Mouse (Mus musculus) heart, embryonic 15.5 days (tissue): ENCODE data around the gene Luc7l2. TPM values are rescaled to one million over a fixed set of nuclear protein-coding genes. Genes with fewer than 3 reads are reported as not detected.

Experiments used
- ATAC-seq: fragments of 200-750 bp; cut with Nextera tagmentation; replicated peaks from 2 replicates; pipeline ENCODE4 v1.8.0; 2017; ENCODE audit warnings: low read depth, moderate TSS enrichment; ENCODE audit not compliant: insufficient number of reproducible peaks, insufficient read depth, low FRiP score
- H3K27ac ChIP-seq: fragments of 300-500 bp; sonication (generic); 2 replicates; pipeline ENCODE4 v1.5.1; 2015; ENCODE audit warnings: mild to moderate bottlenecking, inconsistent platforms
- H3K27me3 ChIP-seq: fragments of 300-500 bp; sonication (generic); 2 replicates; pipeline ENCODE4 v1.6.1; 2015; ENCODE audit warnings: inconsistent platforms
- H3K36me3 ChIP-seq: fragments of 300-500 bp; sonication (generic); 2 replicates; pipeline ENCODE4 v1.6.1; 2015; ENCODE audit warnings: mild to moderate bottlenecking, inconsistent platforms
- H3K4me1 ChIP-seq: fragments of 300-500 bp; sonication (generic); replicated peaks from 2 replicates; pipeline ENCODE4 v1.6.1; 2015; ENCODE audit warnings: inconsistent platforms
- H3K4me2 ChIP-seq: fragments of 300-500 bp; sonication (generic); 2 replicates; pipeline ENCODE4 v1.6.1; 2015; ENCODE audit warnings: inconsistent platforms, mild to moderate bottlenecking, moderate library complexity
- H3K4me3 ChIP-seq: fragments of 300-500 bp; sonication (generic); 2 replicates; pipeline ENCODE4 v1.5.1; 2015; ENCODE audit warnings: mild to moderate bottlenecking, inconsistent platforms
- H3K9ac ChIP-seq: fragments of 300-500 bp; sonication (generic); 2 replicates; pipeline ENCODE4 v1.6.1; 2015; ENCODE audit warnings: mild to moderate bottlenecking, inconsistent platforms
- H3K9me3 ChIP-seq: fragments of 300-500 bp; sonication (generic); replicated peaks from 2 replicates; pipeline ENCODE4 v1.6.1; 2016; ENCODE audit warnings: inconsistent platforms
- WGBS: fragments of 180-500 bp; shearing (Covaris S2); methylation state at CpG from one replicate; pipeline ENCODE4 v1.1.7; 2015; ENCODE audit warnings: mixed read lengths; 5-methylcytosine and 5-hydroxymethylcytosine counted together
- polyA plus RNA-seq: library from polyadenylated mRNA; unstranded; fragments of >200 nt; fragmentation: Nextera tagmentation; extraction: Ambion mirVana; gene quantifications from 2 replicates; pipeline ENCODE4 v1.2.1, GENCODE M21; 2015

The Luc7l2 gene
- polyA plus RNA-seq, 1 experiment from 2014 or later: 29.9 TPM

DNA sequence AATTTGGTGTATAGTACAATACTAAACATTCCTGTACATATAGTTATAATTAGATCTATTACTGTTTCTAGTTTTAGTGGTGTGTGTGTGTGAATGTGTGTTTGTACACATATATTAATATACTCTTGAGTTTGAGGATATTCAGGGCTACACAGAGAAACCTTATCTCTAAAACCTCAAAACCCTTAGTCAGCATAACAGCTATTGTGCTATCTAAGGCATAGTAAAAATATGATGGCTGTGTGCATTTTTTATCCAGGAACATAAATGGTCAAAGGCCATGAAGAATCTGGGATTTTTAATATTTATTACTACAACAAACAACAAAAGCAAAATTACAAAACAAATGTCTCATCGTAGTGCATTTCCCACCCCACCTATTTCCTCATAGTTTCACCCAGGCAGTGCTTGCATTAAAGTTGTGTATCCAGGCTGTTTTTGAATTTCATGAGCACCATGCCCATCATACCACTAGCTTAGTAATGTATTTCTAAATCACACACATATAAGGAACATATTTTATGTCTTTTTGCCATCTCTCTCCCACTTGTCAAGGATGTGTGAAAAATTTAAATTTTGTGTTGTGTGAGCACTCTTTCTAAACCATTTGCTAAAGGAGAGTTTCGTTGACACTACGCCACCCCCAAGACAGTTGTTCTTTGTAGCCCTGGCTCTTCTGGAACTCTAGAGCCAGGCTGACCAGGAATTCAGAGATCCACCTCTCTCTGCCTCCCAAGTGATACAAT, 29.2 kb downstream of the Luc7l2 start:
- no peak for ATAC-seq
- Histone ChIP-seq H3K9me3 (no peaks in the 10 kb centered on the region), H3K4me1 (0 out of 2 replicates have a peak, but pooled peaks cover 2% of the 10 kb centered on the region), H3K4me3 (no peak overlapping the region), H3K27me3 (no peaks in the 10 kb centered on the region), H3K4me2 (no peak overlapping the region), H3K36me3 (peaks cover 38% of the 10 kb centered on the region), H3K9ac (no peak overlapping the region), H3K27ac (no peak overlapping the region)
- WGBS: 96% methylated on average over 3 of the region's 3 CpGs

DNA sequence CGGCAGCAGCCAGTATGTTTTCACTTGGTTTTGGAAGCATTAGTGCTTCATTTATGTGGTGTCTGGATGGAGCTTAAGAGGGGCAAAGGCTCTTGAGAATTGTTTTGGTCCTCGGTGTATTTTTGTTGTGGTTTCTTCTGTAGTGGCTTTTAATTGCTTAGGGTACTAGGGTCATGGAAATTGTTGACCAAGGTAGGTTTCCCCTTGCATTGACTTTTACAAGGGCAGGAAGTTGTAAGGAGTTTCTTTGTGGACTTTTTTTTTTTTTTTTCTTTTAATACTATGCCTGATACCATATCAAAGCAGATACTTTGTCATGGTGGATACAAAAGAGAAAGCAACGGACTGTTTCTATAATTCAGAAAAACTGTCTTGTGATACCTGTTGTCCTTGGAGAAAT, 30.6 kb downstream of the Luc7l2 start:
- peaks cover 49% of the 10 kb centered on the region for H3K36me3 ChIP-seq
- H3K9ac ChIP-seq: no peak overlapping the region
- ATAC-seq: no peak
- H3K27me3 ChIP-seq: no peaks in the 10 kb centered on the region
- H3K4me3 ChIP-seq: no peak overlapping the region
- H3K4me2 ChIP-seq: no peak overlapping the region
- H3K27ac ChIP-seq: no peak overlapping the region
- WGBS: 84% methylated on average over 3 of the region's 3 CpGs
- no peaks in the 10 kb centered on the region for H3K9me3 ChIP-seq
- H3K4me1 ChIP-seq: no peaks in the 10 kb centered on the region

DNA sequence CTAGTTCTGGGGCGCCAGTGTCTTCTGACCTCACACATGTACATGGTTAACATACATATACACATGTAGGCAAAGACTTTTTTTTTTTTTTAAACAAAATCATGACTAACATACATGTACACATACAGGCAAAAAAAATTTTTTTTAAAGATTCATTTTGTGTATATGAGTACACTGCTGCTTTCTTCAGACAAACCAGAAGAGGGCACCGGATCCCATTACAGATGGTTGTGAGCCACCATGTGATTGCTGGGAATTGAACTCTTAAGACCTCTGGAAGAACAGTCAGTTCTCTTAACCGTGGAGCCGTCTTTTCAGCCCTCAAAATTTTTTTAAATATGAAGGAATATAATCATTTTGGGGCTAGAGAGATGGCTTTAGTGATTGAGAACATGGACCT, 46.3 kb downstream of the Luc7l2 start:
- H3K4me2 ChIP-seq: no peak overlapping the region
- ATAC-seq: no peak
- H3K27ac ChIP-seq: no peak overlapping the region
- H3K4me1 ChIP-seq: no peaks in the 10 kb centered on the region
- H3K9ac ChIP-seq: no peak overlapping the region
- 94% methylated on average over 4 of the region's 4 CpGs for WGBS
- no peak overlapping the region for H3K4me3 ChIP-seq
- H3K36me3 ChIP-seq: peaks cover 63% of the 10 kb centered on the region
- no peaks in the 10 kb centered on the region for H3K9me3 ChIP-seq
- H3K27me3 ChIP-seq: no peaks in the 10 kb centered on the region

DNA sequence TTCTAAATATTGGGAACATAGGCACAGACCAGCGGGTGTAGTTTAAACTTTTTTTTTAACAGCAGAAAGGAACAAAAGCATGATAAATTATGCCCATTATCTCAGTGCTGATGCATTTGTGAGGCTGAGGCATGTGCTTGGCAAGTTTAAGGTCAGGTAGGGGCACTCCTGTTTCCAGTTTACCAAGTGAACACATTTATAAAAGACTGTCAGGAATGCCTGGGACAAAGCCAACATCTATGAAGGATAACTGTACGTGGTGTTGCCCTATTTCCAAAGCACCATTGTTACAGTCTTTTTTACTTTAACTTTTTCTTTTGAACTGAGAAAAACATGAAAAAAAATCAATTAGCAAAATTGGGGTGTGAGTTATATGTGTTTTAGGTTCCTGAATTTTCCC, 58.8 kb downstream of the Luc7l2 start:
- Histone ChIP-seq H3K4me3 (no peak overlapping the region), H3K27ac (no peak overlapping the region), H3K4me1 (peaks cover 6% of the 10 kb centered on the region; the same call in 1 of the 2 replicates), H3K4me2 (no peak overlapping the region), H3K9ac (no peak overlapping the region), H3K9me3 (no peaks in the 10 kb centered on the region), H3K27me3 (no peaks in the 10 kb centered on the region), H3K36me3 (peaks cover 44% of the 10 kb centered on the region)
- WGBS: 55% methylated on average over 2 of the region's 2 CpGs
- ATAC-seq: no peak

DNA sequence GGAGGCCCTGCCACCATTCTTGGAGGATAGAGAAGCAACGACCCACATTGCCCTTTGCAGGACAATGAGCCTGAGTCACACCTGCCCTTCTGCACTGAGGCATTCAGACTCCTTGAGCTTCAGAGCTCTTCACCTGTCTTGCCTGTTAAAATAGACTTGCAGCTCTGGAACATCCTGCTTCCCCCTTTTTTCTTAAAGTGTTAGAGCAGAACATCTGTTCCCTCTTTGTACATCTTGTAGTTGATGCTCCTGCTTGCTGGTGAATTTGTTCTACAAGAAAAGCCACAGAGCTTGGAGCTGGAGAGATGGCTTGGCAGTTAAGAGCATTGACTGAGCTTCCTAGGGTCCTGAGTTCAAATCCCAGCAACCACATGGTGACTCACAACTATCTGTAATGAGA, 71.3 kb downstream of the Luc7l2 start:
- no peak overlapping the region for H3K9ac ChIP-seq
- no peak overlapping the region for H3K4me3 ChIP-seq
- 0 out of 2 replicates have a peak, but pooled peaks cover 3% of the 10 kb centered on the region for H3K9me3 ChIP-seq
- H3K4me1 ChIP-seq: peaks cover 22% of the 10 kb centered on the region
- H3K27me3 ChIP-seq: no peaks in the 10 kb centered on the region
- H3K4me2 ChIP-seq: no peak overlapping the region
- WGBS: 90% methylated on average over 1 of the region's 1 CpGs
- no peak overlapping the region for H3K27ac ChIP-seq
- H3K36me3 ChIP-seq: peaks cover 25% of the 10 kb centered on the region
- no peak for ATAC-seq

DNA sequence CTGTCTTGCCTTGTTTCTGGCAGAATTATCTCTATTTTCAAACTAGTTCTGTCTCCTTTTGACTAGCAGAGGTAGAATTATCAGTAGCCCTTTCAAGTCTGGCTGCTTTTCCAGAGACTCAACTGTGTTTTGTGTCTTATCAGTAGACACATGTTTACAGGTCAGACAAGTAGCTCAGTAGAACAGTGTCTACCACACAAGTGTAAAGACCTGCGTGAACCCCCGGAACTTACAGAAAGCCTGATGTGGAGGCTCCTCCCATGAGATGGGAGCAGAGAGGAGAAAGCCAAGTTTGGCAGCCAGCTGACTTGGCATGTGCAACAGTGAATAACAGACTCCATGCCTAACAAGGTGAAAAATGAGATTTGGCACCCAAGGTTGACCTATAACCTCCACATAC, 72.3 kb downstream of the Luc7l2 start:
- no peaks in the 10 kb centered on the region for H3K27me3 ChIP-seq
- H3K27ac ChIP-seq: peak overlapping the region; percentile 75
- no peaks in the 10 kb centered on the region for H3K9me3 ChIP-seq
- H3K4me3 ChIP-seq: no peak overlapping the region
- ATAC-seq: 0 out of 2 replicates have a peak, but pooled peaks have one; percentile 32
- 24% methylated on average over 2 of the region's 2 CpGs for whole genome bisulfite sequencing
- peaks cover 21% of the 10 kb centered on the region for H3K36me3 ChIP-seq
- no peak overlapping the region for H3K4me2 ChIP-seq
- H3K9ac ChIP-seq: no peak overlapping the region
- H3K4me1 ChIP-seq: peaks cover 22% of the 10 kb centered on the region

DNA sequence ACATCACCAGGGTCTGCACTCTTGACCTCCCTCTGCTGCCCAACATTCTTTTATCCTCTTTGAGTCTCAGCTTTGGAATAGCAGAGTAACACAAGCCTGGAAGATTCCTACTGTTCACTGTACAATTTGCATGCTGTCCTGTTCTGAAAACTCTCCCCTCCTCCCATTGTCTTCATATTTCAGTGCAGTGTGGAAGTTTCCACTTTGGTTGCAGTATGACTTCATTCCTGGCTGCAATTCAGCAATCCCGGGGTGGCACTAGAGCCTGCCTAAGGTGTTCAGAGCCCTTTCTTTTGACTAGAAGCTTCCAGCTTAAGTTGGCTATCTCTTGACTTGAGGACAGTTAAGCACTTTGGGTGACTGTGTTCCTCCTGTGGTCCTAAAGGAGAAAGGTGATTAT, 73.3 kb downstream of the Luc7l2 start:
- H3K9ac ChIP-seq: no peak overlapping the region
- H3K27ac ChIP-seq: peak overlapping the region; percentile 75
- peaks cover 22% of the 10 kb centered on the region for H3K4me1 ChIP-seq

DNA sequence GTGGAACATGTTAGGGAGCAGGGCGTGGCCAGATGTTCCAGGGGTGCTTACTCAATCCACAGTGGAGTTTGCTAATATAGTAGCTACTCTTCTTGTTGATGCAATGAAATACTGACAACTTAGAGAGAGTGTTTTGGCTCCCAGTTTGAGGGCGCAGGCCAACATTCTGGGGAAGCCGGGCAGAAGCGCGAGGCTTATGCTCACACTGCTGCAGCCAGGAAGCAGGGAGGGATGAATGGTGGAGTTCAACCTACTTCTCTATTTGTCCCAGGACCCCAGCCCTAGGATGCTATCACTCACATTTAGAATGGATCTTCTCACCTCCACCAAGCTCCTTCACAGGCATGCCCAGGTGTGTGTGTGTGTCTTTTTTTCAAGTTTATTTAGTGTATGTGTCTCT, 75.0 kb downstream of the Luc7l2 start:
- Histone ChIP-seq H3K4me2 (no peak overlapping the region), H3K27me3 (no peaks in the 10 kb centered on the region), H3K36me3 (peaks cover 7% of the 10 kb centered on the region; the same call in 1 of the 2 replicates), H3K4me1 (peaks cover 22% of the 10 kb centered on the region), H3K9me3 (no peaks in the 10 kb centered on the region), H3K27ac (no peak overlapping the region), H3K4me3 (no peak overlapping the region), H3K9ac (no peak overlapping the region)
- 89% methylated on average over 5 of the region's 5 CpGs for WGBS
- no peak for ATAC-seq

More for the DNA sequence above, 73.3 kb downstream of the Luc7l2 start:
- no peak overlapping the region for H3K4me3 ChIP-seq
- peaks cover 11% of the 10 kb centered on the region for H3K36me3 ChIP-seq
- no peaks in the 10 kb centered on the region for H3K9me3 ChIP-seq
- no peak overlapping the region for H3K4me2 ChIP-seq
- WGBS: 16% methylated on average over 1 of the region's 1 CpGs
- ATAC-seq: peak; percentile 45; the same call in 1 of the 2 replicates
- H3K27me3 ChIP-seq: no peaks in the 10 kb centered on the region

DNA sequence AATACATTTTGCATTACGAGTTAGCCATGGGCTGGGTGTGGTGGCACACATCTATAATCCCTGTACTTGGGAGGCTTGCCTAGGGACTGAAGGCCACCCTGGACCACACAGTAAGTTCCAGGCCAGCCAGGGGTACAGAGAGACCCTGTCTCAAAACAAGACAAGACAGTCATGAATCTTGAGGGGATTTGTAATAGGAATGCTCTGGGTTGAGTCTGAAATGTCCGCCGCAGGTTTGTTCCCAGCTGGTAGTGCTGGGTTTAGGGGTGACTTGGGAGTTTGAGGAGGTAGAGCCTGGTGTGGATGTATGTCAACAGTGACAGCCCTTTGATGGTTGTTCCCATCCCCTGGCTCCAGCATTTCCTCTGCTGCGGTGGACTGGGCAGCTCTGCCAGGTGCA, 75.9 kb downstream of the Luc7l2 start:
- no peak for ATAC-seq
- H3K9me3 ChIP-seq: no peaks in the 10 kb centered on the region
- no peak overlapping the region for H3K27ac ChIP-seq
- no peak overlapping the region for H3K4me3 ChIP-seq
- H3K4me2 ChIP-seq: no peak overlapping the region
- peaks cover 22% of the 10 kb centered on the region for H3K4me1 ChIP-seq
- no peaks in the 10 kb centered on the region for H3K27me3 ChIP-seq
- 90% methylated on average over 4 of the region's 4 CpGs for WGBS
- H3K36me3 ChIP-seq: peaks cover 7% of the 10 kb centered on the region; the same call in 1 of the 2 replicates
- no peak overlapping the region for H3K9ac ChIP-seq

DNA sequence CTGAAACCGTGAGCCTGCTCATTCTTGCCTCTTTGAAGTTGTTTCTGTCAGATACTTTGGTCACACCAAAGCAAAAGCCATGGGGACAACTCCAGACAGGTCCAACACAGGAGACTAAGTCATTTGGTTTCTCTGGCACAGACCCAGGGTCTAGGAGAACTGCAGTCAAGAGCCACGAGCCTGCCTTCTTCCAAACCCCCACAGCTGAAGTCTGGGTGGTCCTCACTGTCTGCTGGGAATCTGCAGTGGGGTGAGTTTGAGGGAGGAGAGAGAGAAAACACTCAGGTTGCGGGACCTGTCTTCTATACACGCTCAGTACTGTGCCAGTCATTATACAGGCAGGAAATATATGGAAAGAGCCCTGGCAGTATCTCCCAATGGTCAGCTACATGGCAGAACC, 76.4 kb downstream of the Luc7l2 start:
- H3K27me3 ChIP-seq: no peaks in the 10 kb centered on the region
- no peak overlapping the region for H3K27ac ChIP-seq
- no peak overlapping the region for H3K4me3 ChIP-seq
- 80% methylated on average over 4 of the region's 4 CpGs for WGBS
- ATAC-seq: no peak
- H3K4me1 ChIP-seq: peaks cover 22% of the 10 kb centered on the region
- H3K9me3 ChIP-seq: no peaks in the 10 kb centered on the region
- H3K4me2 ChIP-seq: no peak overlapping the region
- H3K9ac ChIP-seq: no peak overlapping the region
- H3K36me3 ChIP-seq: peaks cover 7% of the 10 kb centered on the region; the same call in 1 of the 2 replicates

DNA sequence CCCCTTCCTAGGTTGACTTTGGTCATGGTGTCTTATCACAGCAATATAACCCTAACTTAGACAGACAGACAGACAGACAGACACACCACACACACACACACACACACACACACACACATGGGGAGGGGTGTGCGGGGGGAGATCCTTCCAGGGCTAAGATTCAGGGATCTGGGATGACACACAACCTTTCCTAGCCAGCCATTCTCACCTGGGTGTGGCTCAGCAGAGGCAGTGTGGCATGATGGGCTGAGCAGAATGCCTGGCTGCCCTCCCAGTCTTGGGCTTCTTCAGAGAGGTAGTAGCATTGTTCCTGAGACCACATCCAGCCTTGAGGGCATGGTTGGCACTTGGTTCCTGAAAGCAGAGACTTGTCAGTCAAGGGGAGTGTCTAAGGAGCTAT, 78.4 kb downstream of the Luc7l2 start:
- 100% methylated on average over 1 of the region's 1 CpGs for WGBS
- peaks cover 15% of the 10 kb centered on the region for H3K27me3 ChIP-seq
- H3K4me3 ChIP-seq: no peak overlapping the region
- H3K9me3 ChIP-seq: no peaks in the 10 kb centered on the region
- peaks cover 6% of the 10 kb centered on the region for H3K4me1 ChIP-seq
- H3K36me3 ChIP-seq: peaks cover 7% of the 10 kb centered on the region; the same call in 1 of the 2 replicates
- no peak overlapping the region for H3K4me2 ChIP-seq
- H3K9ac ChIP-seq: no peak overlapping the region
- ATAC-seq: no peak
- H3K27ac ChIP-seq: no peak overlapping the region

DNA sequence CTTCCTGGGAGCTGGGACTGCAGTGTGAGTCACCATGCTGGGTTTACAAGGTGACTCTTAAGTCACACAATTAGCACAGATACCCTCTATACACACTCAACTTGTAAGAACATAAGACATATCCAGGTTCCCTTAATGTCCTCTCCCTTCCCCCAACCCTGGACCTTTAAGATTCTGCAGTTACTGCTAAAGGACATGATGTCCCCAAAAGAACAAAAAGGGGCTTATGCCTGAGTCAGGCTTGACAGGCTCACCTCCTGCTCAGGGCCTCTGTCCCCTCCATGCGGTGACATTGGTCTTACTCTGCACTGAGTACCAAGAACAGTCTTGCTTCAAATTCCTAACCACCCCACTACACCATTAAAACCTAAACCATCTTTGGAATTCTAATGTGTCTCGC, 81.7 kb downstream of the Luc7l2 start:
- H3K4me3 ChIP-seq: no peak overlapping the region
- H3K36me3 ChIP-seq: peaks cover 2% of the 10 kb centered on the region; the same call in 1 of the 2 replicates
- 82% methylated on average over 2 of the region's 2 CpGs for whole genome bisulfite sequencing
- no peak overlapping the region for H3K9ac ChIP-seq
- H3K27me3 ChIP-seq: peaks cover 43% of the 10 kb centered on the region
- ATAC-seq: no peak
- H3K27ac ChIP-seq: no peak overlapping the region
- H3K9me3 ChIP-seq: no peaks in the 10 kb centered on the region
- peaks cover 23% of the 10 kb centered on the region for H3K4me1 ChIP-seq
- H3K4me2 ChIP-seq: no peak overlapping the region
